Mouse (Mus musculus): ENCODE measurements around the gene Sh3bgrl3. TPM values are rescaled to one million over a fixed set of nuclear protein-coding genes. Genes with fewer than 3 reads are reported as not detected.
A peak's percentile ranks its signal among the peaks of the same experiment; 100 is the strongest.

Sh3bgrl3 gene
- total RNA-seq, 2 experiments from 2014 or later, result 69.9 to 74.6 TPM

DNA sequence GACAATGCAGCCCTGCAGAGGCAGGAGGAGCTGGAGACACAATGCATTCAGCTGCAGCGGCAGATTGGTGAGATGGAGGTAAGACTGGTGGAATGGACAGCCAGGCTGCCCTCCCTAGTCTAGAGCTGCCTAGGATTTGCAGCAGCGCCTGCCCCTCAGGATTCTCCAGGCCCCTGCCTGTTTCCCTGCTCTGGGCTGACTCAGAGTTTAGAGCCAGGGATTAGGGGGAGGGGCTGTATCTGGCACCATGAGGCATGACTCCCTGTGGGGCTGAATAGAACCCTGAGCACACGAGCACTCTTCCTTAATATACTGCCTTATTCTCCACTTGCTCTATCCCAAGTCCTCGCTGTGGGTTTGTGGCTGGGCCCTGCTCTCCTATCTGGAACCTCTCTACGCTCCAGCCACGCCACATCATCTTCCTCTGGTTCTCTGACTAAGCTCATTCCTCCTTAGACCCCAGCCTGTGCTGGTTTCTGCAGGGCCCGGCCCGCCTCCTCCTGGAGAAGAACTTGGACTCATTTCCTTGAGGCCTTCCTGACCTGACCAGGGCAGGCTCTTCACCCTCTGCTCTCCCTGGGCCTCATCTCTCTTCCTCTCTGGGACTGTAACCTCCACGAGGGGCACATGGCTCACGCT lies 15.1 kb downstream of the Sh3bgrl3 start:
- DNase-seq, result no peak
- intact Hi-C loops (cut with DNase I), result no loop called here

DNA sequence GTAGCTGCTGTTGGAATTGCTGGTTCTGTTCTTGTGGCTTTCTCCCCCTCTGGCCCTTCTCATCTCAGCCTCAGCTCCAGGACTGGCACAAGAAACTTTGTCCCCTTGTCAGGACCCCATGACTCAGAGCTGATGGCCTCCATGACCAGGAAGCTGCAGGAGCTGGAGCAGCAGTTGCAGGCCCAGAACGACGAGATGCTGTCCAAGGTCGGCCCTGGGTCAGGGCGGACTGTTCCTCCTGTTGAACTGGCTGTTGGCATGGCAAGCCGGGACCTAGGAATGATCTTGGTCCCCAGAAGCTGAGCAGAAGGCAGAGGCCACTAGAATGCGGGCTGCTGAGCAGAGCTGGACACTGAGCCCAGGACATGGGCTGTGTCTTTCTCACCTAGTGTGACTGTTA lies 16.2 kb downstream of the Sh3bgrl3 start:
- intact Hi-C loops (cut with DNase I), result no loop called here
- no peak for DNase-seq

DNA sequence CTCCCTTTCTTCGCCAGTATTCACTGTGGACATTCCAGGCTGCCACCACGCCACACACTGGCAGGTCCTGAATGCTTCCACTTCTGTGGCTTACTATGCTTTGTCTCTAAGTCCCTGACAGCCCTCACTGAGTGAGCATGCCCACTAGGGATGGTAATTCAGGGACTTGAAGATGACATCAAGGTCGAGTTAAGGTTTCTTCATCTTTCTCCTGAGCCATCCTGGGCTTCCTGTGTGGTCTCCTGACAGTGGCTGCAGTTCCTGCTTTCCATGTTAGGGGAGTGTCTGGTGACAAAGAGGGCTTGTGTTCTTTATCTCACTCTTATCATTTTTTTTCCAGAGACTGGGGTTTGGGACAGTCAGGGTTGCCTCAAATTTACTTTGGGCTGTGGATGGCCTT lies 17.9 kb downstream of the Sh3bgrl3 start:
- intact Hi-C loops (cut with DNase I), result no loop called here
- no peak for DNase-seq

DNA sequence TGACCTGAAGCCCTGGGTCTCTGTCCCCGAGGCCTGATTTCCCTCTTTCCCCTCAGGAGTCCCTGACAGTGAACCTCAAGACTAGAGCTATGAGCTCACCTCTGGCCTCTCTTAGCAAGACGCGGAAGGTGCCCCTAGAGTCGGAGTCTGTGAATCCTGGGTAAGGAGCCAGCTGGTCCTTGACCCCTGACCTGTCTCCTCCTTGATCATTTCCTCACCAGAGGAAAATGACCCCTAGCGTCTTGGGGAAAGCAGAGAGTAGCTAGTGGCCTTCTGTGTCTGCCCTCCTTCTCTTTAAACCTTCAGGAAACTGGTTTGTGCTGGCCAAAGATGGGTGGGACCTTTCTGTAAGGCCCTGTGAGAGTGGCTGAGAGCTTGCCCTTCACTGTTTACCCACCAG lies 20.4 kb downstream of the Sh3bgrl3 start:
- DNase-seq, result no peak
- intact Hi-C loops (cut with DNase I), result no loop called here

- DNase-seq, result no peak
- intact Hi-C loops (cut with DNase I), result no loop called here
Observed at GRCm38 (mm10) chr4:134107730-134108129, 20.9 kb downstream of the Sh3bgrl3 start.

- intact Hi-C loops (cut with DNase I), result no loop called here
- DNase-seq, result no peak
Observed at GRCm38 (mm10) chr4:134106105-134106504, 22.5 kb downstream of the Sh3bgrl3 start.

DNA sequence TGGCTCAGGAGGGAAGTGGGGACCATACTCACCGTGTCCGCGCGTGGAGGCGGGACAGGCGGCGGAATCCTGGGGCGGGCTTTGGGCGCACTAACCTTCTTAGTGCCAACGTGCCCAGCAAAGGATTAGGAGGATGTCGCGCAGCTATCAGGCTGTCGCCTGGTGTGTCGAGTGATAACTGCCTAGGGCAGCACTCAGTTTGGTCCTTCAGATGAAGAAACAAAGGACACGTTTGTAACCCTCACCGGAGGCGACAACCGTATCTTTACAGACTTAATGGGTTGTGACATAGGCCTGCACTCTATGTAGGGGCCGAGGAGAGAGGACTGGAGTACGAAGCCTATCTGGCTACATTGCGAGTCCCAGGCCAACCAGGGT lies 25.9 kb downstream of the Sh3bgrl3 start:
- intact Hi-C loops (cut with DNase I), result no loop called here
- DNase-seq, result no peak

- peak; percentile 87 to 90 for DNase-seq
- intact Hi-C loops (cut with DNase I), result no loop called here
Observed at GRCm38 (mm10) chr4:134101979-134102741, 26.4 kb downstream of the Sh3bgrl3 start, which contains the start of gene Ubxn11. Ubxn11 (plus strand) TSS chr4:134102570.

DNA sequence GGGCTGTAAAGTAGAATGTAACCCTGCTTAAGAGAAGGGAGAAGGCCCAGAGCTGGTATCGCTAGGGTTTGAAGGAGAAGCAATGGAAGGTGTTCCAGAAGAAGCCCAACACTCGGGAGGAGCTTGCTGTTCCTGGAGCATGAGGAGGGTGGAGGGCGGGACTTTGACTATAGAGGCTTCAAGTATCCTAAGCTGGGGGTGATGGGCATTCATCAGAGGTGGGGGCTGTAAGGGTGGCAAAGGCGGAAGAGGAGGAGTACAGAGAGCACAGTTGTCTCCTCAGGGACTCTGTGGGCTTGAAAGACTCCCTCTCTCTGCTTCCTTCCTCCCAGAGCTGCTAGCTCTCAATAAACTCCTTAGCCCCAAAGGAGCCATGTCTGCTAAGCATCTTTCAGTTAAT lies 28.3 kb downstream of the Sh3bgrl3 start:
- no peak for DNase-seq
- intact Hi-C loops (cut with DNase I), result no loop called here

GRCm38 (mm10) chr4:134098628-134099027 lies 30.0 kb downstream of the Sh3bgrl3 start:
- intact Hi-C loops (cut with DNase I), result no loop called here
- DNase-seq, result peak in 1 of 2 experiments; percentile 42

GRCm38 (mm10) chr4:134097015-134097608 lies 31.5 kb downstream of the Sh3bgrl3 start:
- intact Hi-C loops (cut with DNase I), result no loop called here
- DNase-seq, result no peak

- intact Hi-C loops (cut with DNase I), result no loop called here
- DNase-seq, result no peak
Observed at GRCm38 (mm10) chr4:134096120-134096519, 32.5 kb downstream of the Sh3bgrl3 start.

DNA sequence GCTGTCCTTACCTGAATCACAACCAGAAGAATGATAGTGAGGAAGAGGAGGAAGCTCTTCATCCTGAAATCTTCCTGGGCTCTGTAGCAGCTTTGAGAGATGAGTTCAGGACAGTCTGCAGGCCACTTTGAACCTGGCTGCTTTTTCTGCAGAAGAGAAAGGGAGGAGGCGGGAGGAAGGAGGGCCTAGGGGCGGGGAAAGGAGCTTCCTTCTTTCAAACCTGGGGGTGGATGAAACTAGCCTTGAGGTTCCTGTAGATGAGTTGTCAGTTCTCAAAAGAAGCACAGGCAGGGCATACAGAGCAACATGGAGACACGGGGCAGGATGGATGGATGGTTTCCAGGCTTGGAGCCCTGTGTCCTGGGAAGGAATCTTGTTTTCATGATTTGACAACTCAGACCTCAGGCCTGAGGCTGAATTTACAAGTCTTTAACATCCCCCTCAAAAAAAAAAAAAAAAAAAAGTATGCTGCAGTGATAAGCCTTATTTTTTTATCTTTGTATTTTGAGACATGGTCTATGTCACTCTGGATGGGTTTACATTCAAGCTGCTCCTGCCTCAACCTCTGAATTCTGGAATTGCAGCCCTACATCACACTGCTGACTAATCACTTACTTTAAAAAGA lies 33.6 kb downstream of the Sh3bgrl3 start, which contains the start of gene Cd52:
Cd52 (minus strand) TSS at position 160 of the 625 bp plus-strand sequence.
- peak in 1 of 2 experiments; percentile 26 for DNase-seq
- intact Hi-C loops (cut with DNase I), result no loop called here

DNA sequence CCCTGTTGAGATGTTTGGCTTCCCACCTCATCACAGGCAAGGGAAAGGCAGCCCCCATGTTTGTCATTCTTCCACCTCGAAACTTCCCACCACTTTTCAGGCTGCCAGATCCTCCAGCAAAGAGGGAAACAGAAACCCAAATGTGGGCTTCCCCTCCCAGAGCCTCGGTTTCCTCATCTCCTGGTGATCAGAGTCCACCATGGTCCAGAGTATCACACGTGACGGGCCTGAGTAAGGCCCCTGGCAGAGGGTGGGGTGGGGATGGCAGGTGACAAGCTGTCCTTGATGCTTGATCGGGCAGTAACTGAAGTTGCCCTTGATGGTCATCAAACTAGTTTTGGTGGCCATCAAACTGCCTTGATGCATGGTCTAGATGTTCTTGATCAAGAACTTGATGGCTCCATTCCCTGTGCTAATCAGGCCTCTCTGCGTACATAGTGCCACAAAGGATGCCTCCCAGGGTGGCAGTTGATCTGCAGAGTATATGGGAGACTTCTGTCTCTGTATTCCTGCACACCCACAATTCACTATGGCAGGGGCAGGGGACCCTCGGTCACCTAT lies 34.5 kb downstream of the Sh3bgrl3 start:
- intact Hi-C loops (cut with DNase I), result no loop called here
- no peak for DNase-seq

DNA sequence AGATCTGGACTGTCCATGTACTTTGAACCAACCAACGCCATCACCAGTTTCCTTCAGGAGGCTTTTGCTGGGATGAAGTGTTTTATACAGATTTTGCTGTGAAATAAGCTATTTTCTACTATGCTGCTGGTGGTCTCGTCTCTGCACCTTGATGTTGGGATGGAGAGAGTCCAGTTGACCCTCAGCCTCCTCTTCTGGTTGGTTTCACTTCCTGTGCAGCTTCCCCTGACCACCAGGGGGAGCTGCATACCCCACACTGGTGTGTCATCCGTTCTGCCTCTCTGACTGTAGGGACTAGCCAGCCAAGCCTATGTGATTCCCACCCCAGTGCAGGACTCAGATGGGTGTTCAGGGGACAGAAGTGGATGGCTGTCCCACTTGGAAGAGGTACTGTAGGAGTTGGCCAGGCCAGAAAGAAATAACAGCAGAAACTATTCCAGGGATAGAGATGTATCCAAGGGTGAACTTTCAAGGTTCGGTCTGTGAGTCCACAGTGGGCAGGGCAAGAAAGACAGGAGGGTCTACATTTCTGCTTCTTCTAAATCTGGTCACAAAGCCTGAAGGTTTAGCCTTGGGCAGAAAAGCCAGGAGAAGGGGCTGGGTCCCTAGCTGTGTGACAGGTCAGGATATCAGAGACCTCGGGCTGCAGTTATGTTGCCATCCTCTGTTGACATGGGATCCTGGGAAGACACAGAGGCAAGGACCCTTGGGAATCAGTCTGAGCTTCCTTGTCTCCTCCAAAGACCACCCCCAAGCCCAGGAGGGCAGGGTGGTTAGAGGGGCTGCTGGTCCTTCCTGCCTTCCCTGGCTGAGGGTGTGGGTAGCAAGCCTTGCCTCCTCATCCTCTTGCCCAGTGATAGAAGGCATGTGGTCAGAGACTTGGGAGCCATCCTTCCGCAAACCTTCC lies 36.0 kb downstream of the Sh3bgrl3 start:
- DNase-seq, result peak; percentile 56 to 73
- intact Hi-C loops (cut with DNase I), result loop anchor here (1.0 to 2.0 kb wide), 2 partner anchors 31 to 198 kb away; no protein-coding TSS in a partner anchor

- intact Hi-C loops (cut with DNase I), result no loop called here
- DNase-seq, result no peak
Observed at GRCm38 (mm10) chr4:134091225-134091529, 37.4 kb downstream of the Sh3bgrl3 start.

DNA sequence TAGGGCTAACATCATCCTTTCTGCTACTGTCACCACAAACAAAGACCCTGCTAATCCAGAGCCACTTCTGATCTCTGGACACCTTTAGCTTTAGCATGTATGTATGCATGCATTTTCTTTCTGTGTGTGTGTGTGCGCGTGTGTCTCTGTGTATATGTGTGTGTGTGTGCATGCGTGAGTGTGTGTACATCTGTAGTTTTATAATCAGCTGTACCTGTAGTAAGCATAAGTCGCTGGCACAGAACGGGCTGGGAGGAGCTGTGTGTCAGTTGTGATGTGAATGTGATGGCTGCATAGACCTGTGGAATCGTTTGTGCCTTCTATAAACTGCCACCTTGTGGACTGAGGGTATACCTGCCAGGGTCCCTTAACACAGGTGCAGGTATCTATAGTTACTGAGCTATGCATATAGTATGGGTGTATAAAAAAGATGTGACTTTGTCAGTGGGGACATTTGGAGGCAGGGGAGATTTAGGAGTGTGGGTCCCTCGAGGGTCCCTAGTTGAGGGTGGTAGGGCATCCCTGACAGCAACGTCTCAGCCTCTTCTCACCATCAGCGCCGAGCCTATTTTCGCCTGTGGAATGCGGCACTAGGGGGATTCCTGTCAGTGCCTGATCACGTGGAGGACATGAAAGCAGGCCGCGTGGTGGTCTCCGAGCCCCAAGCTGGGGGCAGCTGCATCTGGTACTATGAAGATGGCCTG lies 37.9 kb downstream of the Sh3bgrl3 start:
- intact Hi-C loops (cut with DNase I), result no loop called here
- no peak for DNase-seq

- intact Hi-C loops (cut with DNase I), result loop anchor here (5.0 kb wide), 1 partner anchor 193 kb away; no protein-coding TSS in a partner anchor
- DNase-seq, result no peak
Observed at GRCm38 (mm10) chr4:134089029-134089428, 39.6 kb downstream of the Sh3bgrl3 start.

DNA sequence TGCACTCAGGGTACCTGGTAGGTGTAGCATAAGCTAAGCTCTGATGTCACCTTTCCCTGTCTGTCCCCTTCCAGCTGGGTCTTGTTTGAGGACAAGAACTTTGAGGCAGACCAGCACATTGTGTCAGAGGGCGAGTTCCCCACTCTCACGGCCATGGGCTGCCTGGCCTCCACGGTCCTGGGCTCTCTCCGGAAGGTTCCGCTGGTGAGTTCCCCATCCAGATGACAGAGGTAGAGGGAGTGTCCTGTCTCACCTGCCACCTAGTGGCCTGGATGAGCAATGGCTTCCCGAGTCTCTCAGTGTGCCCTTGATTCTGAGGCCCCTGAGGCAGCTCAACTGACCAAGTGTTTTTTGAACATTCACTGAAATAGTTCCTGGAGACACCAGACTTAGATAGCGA lies 41.2 kb downstream of the Sh3bgrl3 start:
- intact Hi-C loops (cut with DNase I), result loop anchor here (2.0 to 5.0 kb wide), 2 partner anchors 51 to 195 kb away; no protein-coding TSS in a partner anchor
- peak; percentile 28 to 54 for DNase-seq

All from heart, postnatal 10 days (tissue).